Mouse (Mus musculus): ENCODE measurements around the gene 1110008L16Rik.
"Not testable (repeated sequence)": the region's sequence is repeated elsewhere in the genome, so short reads cannot be mapped to it uniquely, and the experiment has no call there.

Gene 1110008L16Rik

GRCm38 (mm10) chr12:55329351-55329750, 30.0 kb downstream of the 1110008L16Rik start:
- in situ Hi-C loops (cut with MboI; ENCODE audit: unreplicated experiment in 2 of 2) = loop anchor here in 1 of 2 experiments (10.0 kb wide), 1 partner anchor 395 kb away; no protein-coding TSS in a partner anchor

- in situ Hi-C loops (cut with MboI; ENCODE audit: unreplicated experiment in 2 of 2) = no loop called here
Observed at GRCm38 (mm10) chr12:55333662-55334061, 34.3 kb downstream of the 1110008L16Rik start.

GRCm38 (mm10) chr12:55338490-55338889, 39.1 kb downstream of the 1110008L16Rik start:
- in situ Hi-C loops (cut with MboI; ENCODE audit: unreplicated experiment in 2 of 2) = not testable (repeated sequence)

DNA sequence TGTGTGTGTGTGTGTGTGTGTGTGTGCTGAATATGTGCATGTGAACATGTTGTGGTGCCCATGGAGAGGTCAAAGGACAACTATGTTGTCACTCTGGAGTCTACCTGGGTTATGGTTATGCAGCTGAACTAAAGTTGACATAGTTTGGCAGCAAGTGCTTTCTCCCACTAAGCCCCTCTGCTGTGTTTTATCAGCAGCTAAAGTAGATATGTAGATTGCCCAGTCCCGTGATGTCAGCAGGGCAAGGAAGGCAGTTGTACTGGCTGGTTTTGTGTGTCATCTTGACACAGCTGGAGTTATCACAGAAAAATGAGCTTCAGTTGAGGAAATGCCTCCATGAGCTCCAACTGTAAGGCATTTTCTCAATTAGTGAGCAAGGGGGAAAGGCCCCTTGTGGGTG, 43.7 kb downstream of the 1110008L16Rik start:
- in situ Hi-C loops (cut with MboI; ENCODE audit: unreplicated experiment in 2 of 2) = not testable (repeated sequence)

DNA sequence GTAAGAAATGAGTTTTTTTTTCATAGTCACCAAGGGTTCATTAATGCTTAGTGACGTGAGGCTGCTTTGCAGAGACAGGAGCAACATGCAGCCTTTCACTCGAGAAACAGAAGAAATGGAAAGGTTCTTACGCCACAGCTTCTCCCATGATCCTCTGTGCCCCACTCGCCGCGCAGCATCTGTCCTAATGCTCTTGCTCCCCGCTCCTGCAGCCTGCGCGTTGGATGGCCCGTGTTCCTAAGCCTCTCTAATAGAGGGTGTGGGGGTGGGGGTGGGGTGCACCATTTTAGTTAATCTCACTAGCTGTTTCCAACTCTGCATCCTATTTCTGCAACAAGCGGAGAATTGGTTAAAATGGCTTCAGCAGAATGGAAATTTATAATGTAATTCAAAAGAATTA, 44.6 kb downstream of the 1110008L16Rik start:
- in situ Hi-C loops (cut with MboI; ENCODE audit: unreplicated experiment in 2 of 2) = no loop called here

DNA sequence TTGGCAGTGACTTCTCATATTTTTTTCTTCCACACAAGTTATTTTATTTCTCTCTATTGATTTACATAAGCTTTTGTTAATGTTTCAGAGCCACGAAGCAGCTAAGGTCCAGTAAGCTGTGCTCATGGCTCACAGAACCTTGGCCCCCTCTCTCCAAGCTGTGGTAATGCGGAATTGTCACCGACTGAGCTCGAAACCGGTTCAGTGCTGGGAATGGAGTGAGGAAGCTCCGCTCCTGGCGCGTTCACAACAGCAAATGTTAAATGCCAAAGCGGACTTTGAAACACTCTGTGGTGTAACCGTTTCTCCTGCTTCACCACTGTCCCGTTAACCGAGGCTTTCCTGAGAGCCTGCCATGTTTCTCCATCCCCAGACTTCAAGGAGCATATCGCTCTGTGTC, 45.2 kb downstream of the 1110008L16Rik start:
- in situ Hi-C loops (cut with MboI; ENCODE audit: unreplicated experiment in 2 of 2) = no loop called here

GRCm38 (mm10) chr12:55353423-55353822, 54.0 kb downstream of the 1110008L16Rik start:
- in situ Hi-C loops (cut with MboI; ENCODE audit: unreplicated experiment in 2 of 2) = loop anchor here in 1 of 2 experiments (5.0 to 10.0 kb wide), 2 partner anchors 36 to 361 kb away; no protein-coding TSS in a partner anchor

DNA sequence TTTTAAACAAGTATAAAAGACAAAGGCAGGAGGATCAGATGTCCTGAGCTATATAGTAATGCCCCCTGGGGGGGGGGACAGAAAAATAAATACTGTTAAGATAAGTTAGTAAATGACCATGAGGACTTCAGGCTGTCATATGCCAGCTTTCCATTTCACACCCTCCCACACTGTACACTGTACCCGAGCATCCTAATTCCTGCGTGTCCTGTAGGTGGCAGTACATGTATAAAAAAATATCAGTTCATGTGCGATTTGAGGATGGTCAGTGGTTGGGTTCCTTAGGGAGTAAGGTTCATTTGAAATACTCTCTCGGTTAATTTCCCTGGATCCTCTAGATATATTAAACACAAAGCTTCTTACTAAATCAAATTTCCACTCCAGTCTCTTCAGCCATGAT, 55.5 kb downstream of the 1110008L16Rik start:
- in situ Hi-C loops (cut with MboI; ENCODE audit: unreplicated experiment in 2 of 2) = loop anchor here (5.0 to 10.0 kb wide), 2 partner anchors 38 to 360 kb away; no protein-coding TSS in a partner anchor

DNA sequence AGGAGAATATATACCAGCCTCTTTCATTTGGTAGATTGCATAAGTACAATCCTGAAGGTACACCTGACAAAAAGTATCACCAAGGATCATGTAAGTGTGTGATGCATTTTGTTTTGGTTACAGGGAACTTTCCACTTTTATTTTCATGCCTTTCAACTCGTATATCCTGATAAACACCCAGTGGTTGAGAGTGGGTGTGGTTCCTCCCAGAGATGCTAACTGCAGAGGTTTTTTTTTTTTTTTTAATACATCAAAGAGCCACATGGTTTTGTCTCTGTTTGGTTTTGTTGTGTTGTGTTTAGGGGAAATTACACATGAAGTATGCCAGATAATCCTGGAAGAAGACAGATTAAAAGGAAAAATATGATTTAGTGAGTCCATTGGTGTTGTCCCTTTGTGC, 57.9 kb downstream of the 1110008L16Rik start:
- in situ Hi-C loops (cut with MboI; ENCODE audit: unreplicated experiment in 2 of 2) = loop anchor here (5.0 to 10.0 kb wide), 2 partner anchors 40 to 357 kb away; no protein-coding TSS in a partner anchor

DNA sequence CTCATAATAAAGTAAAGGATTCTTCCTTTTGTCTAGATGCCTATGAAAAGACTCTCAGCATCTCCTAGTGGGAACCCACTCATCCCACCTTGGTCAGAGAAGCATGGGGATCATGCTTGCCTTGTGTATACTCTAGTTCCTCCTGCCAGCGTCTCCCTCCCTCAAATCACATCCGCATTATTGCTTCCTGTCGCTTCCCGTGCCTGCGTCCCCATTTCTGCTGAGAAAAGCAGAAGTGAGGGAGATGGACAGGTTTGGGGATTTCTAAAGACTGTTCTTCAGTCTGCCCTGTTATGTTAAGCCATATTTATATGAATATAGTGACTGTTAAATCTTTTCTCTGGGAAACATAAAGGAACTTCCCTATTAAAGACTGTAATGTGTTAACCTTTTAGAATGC, 61.6 kb downstream of the 1110008L16Rik start:
- in situ Hi-C loops (cut with MboI; ENCODE audit: unreplicated experiment in 2 of 2) = no loop called here

- in situ Hi-C loops (cut with MboI; ENCODE audit: unreplicated experiment in 2 of 2) = no loop called here
Observed at GRCm38 (mm10) chr12:55365083-55365482, 65.7 kb downstream of the 1110008L16Rik start.

- in situ Hi-C loops (cut with MboI; ENCODE audit: unreplicated experiment in 2 of 2) = loop anchor here in 1 of 2 experiments (5.0 to 10.0 kb wide), 2 partner anchors 58 to 125 kb away; no protein-coding TSS in a partner anchor
Observed at GRCm38 (mm10) chr12:55372424-55373055, 73.2 kb downstream of the 1110008L16Rik start.

DNA sequence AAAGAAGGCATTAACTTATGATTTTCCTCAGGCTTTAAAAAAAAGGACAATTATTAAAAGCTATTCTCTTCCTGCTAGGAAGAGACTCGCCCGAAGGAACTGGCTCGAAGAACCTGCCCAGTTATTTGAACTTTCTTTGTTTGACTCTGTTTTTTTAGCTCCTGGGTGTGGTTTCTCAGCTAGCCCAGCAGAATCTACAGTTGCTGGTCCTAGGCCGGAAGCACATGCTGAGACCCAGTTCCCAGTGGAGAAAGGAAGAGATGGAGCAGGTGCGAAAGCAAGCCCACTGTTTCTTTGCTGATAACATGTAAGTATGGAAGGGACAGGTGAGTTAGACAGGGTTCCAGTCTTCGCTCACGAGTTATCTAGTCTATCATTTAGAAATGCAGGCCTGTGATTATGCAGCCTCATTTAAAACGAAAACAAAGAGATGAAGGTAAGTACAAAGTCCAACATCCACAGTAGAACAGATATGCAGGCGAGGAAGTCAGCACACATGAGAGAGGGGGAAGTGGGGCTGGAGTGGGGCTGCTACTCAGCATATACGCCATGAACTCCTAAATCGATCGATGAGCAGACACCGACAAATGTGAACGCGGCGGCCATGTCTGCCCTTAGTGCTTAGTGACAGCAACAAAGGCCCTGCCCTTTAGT, 77.7 kb downstream of the 1110008L16Rik start:
- in situ Hi-C loops (cut with MboI; ENCODE audit: unreplicated experiment in 2 of 2) = loop anchor here in 1 of 2 experiments (10.0 kb wide), 1 partner anchor 62 kb away; no protein-coding TSS in a partner anchor

- in situ Hi-C loops (cut with MboI; ENCODE audit: unreplicated experiment in 2 of 2) = loop anchor here in 1 of 2 experiments (10.0 kb wide), 1 partner anchor 63 kb away; no protein-coding TSS in a partner anchor
Observed at GRCm38 (mm10) chr12:55377610-55377980, 78.2 kb downstream of the 1110008L16Rik start.

DNA sequence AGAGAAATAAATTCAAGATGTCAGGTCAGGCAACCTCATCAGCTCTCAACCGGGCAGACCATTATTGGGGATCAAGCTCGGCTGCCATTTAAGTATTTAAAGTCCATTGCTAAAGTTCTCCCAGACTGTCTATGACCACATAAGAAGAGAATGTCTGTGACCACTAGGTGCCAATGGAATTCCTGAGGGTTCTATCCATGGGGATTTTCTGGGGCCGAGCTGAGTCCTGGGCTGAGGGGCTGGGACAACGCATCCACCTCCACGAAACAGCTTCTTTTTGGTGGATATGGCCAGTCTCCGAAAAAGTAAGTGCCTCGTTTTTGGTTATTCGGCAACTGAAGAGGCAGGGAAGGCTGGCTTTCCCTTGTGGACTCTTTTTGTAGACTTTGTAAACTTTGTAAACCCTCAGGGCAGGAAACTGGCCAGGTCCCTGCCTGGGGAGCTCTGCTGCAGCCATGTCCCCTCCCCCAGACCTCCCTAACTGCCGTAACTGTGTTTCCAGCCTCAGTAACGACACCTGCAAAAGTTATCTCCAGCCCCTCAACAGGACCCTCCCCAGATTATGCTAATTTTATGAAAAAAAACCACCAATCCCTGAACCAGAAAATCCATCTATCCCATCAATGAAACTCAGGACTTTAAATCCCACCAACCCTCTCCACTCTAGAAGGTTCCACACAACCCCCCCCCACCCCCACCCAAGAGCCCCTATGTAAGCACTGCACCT, 84.8 kb downstream of the 1110008L16Rik start, which contains the start of gene Psma6:
TSS of gene Psma6 (plus strand) at position 200 of the 727 bp plus-strand sequence.
- in situ Hi-C loops (cut with MboI; ENCODE audit: unreplicated experiment in 2 of 2) = no loop called here

DNA sequence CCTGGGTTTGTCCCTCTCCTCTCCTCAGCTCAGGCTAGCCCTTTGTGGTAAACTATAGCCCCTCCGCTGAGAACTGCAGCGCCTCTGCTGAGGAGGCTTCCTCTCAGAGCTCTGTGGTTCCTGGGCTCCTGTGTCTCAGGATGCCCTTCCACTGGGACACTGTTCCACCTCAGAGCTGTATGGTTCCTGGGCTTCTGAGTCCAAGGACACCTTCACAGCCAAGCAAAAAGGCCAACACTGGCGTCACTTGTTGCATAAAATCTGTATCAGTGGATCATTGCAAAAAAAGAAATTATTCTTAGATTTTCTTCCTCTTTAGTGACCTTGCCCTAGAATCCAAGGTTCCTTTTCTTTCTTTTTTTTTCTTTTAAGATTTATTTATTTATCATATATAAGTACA, 85.4 kb downstream of the 1110008L16Rik start:
- in situ Hi-C loops (cut with MboI; ENCODE audit: unreplicated experiment in 2 of 2) = loop anchor here in 1 of 2 experiments (5.0 kb wide), 1 partner anchor 107 kb away; the partner anchor contains the start of gene Nfkbia

GRCm38 (mm10) chr12:55385931-55386330, 86.6 kb downstream of the 1110008L16Rik start:
- in situ Hi-C loops (cut with MboI; ENCODE audit: unreplicated experiment in 2 of 2) = loop anchor here in 1 of 2 experiments (5.0 kb wide), 1 partner anchor 106 kb away; the partner anchor contains the start of gene Nfkbia

DNA sequence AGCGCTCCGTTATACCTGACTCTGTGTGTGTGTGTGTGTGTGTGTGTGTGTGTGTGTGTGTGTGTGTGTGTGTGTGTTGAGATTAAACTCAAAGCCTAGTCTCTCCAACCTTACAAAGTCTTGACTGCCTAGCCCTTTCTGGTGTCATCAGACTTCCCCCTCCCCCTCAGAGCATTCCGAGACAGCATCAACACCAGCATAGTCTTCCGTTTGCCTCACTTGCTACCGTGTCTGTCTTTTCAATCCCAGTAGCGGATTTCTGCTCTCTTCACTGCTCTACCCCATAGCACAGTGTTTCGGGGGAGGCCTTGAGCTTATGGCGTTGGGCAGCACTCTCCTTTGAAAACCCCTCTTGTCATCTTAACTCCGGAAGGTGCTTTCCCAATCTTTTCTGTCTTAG, 87.1 kb downstream of the 1110008L16Rik start:
- in situ Hi-C loops (cut with MboI; ENCODE audit: unreplicated experiment in 2 of 2) = loop anchor here in 1 of 2 experiments (5.0 kb wide), 1 partner anchor 106 kb away; the partner anchor contains the start of gene Nfkbia

DNA sequence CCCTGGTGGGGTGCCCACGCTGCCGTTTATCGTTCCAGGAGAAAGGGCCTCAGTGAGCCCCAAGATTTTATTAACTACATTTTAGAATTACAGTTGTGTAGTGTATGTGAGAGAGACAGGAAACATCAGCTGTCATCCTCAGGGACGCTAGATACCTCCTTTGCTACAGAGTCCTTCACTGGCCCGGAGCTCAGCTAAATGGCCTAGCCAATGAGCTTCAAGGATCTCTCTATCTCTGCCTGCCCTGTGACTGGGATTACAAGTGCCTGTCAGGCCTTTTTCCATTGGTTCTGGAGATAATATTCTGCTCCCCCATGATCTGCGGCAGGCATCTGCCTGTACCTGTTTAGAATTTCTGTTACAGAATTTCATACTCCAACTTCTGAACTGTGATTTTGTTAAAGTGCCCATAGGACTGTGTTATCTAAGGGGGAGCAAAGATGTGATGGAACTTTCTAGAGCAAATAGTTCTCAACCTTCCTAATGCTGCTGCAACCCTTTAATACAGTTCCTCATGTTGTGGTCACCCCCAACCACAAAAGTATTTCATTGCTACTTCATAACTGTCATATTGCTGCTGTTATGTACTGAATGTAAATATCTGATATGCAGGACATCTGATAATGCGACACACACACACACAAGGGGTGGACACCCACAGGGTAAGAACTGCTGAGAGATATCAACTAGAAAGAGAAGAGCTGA, 87.9 kb downstream of the 1110008L16Rik start:
- in situ Hi-C loops (cut with MboI; ENCODE audit: unreplicated experiment in 2 of 2) = loop anchor here in 1 of 2 experiments (5.0 kb wide), 1 partner anchor 105 kb away; the partner anchor contains the start of gene Nfkbia
